Mouse (Mus musculus): ENCODE results near the gene Marveld1. TPM values are rescaled to one million over a fixed set of nuclear protein-coding genes. Genes with fewer than 3 reads are reported as not detected.

Gene Marveld1
- total and polyA plus RNA-seq, 3 experiments: 0.11 TPM; not detected in 2

- TF ChIP-seq POLR2AphosphoS5 (IDR thresholded peaks at IDR 0.05; ENCODE audit: insufficient replicate concordance, low read depth, low read length) (no peak), GATA2 (IDR thresholded peaks at IDR 0.05; ENCODE audit: borderline replicate concordance, low read depth, low read length) (no peak), TAL1 (conservative IDR thresholded peaks at IDR 0.05; ENCODE audit: low read depth, low read length) (no peak), CTCF (IDR thresholded peaks at IDR 0.05; ENCODE audit: low read depth, low read length) (no peak), GATA1 (IDR thresholded peaks at IDR 0.05; ENCODE audit: borderline replicate concordance, low read length) (no peak)
- H3K9me3 ChIP-seq (replicated peaks): no peaks in the 10 kb centered on the region
- no peaks in the 10 kb centered on the region for H3K27me3 ChIP-seq (ENCODE audit: insufficient read depth, low read length)
- H3K4me1 ChIP-seq (ENCODE audit: insufficient read depth, low read depth, low read length): peaks cover 7% of the 10 kb centered on the region
- DNase-seq (ENCODE audit: low spot score) (no peak), ATAC-seq (ENCODE audit: extremely low read depth, insufficient number of reproducible peaks, low FRiP score, poor library complexity, severe bottlenecking) (no peak)
- peaks cover 84% of the 10 kb centered on the region for H3K36me3 ChIP-seq (replicated peaks)
- H3K4me3 ChIP-seq (ENCODE audit: low read depth, low read length): no peak overlapping the region
Measured at GRCm38 (mm10) chr19:42176841-42177240, 29.6 kb downstream of the Marveld1 start.

- TF ChIP-seq GATA1 (IDR thresholded peaks at IDR 0.05; ENCODE audit: borderline replicate concordance, low read length): no peak
- no peak for TF ChIP-seq TAL1 (conservative IDR thresholded peaks at IDR 0.05; ENCODE audit: low read depth, low read length)
- TF ChIP-seq POLR2AphosphoS5 (IDR thresholded peaks at IDR 0.05; ENCODE audit: insufficient replicate concordance, low read depth, low read length): no peak
- no peak for TF ChIP-seq GATA2 (IDR thresholded peaks at IDR 0.05; ENCODE audit: borderline replicate concordance, low read depth, low read length)
- TF ChIP-seq CTCF (IDR thresholded peaks at IDR 0.05; ENCODE audit: low read depth, low read length): no peak
- no peak overlapping the region for H3K4me3 ChIP-seq (ENCODE audit: low read depth, low read length)
- peaks cover 3% of the 10 kb centered on the region; the same call in 1 of the 2 replicates for H3K4me1 ChIP-seq (ENCODE audit: insufficient read depth, low read depth, low read length)
- no peaks in the 10 kb centered on the region for H3K9me3 ChIP-seq (replicated peaks)
- H3K36me3 ChIP-seq (replicated peaks): peaks cover 87% of the 10 kb centered on the region
- no peaks in the 10 kb centered on the region for H3K27me3 ChIP-seq (ENCODE audit: insufficient read depth, low read length)
- no peak for DNase-seq (ENCODE audit: low spot score)
- no peak for ATAC-seq (ENCODE audit: extremely low read depth, insufficient number of reproducible peaks, low FRiP score, poor library complexity, severe bottlenecking)
Measured at GRCm38 (mm10) chr19:42177461-42177860, 30.3 kb downstream of the Marveld1 start.

GRCm38 (mm10) chr19:42179356-42179755, 32.2 kb downstream of the Marveld1 start:
- no peak for ATAC-seq (ENCODE audit: extremely low read depth, insufficient number of reproducible peaks, low FRiP score, poor library complexity, severe bottlenecking)
- Histone ChIP-seq H3K4me3 (ENCODE audit: low read depth, low read length) (no peak overlapping the region), H3K4me1 (ENCODE audit: insufficient read depth, low read depth, low read length) (peaks cover 3% of the 10 kb centered on the region; the same call in 1 of the 2 replicates), H3K27me3 (ENCODE audit: insufficient read depth, low read length) (no peaks in the 10 kb centered on the region), H3K9me3 (replicated peaks) (no peaks in the 10 kb centered on the region), H3K36me3 (replicated peaks) (peaks cover 94% of the 10 kb centered on the region)
- no peak for TF ChIP-seq GATA1 (IDR thresholded peaks at IDR 0.05; ENCODE audit: borderline replicate concordance, low read length)
- TF ChIP-seq CTCF (IDR thresholded peaks at IDR 0.05; ENCODE audit: low read depth, low read length): no peak
- TF ChIP-seq TAL1 (conservative IDR thresholded peaks at IDR 0.05; ENCODE audit: low read depth, low read length): no peak
- TF ChIP-seq POLR2AphosphoS5 (IDR thresholded peaks at IDR 0.05; ENCODE audit: insufficient replicate concordance, low read depth, low read length): no peak
- no peak for TF ChIP-seq GATA2 (IDR thresholded peaks at IDR 0.05; ENCODE audit: borderline replicate concordance, low read depth, low read length)
- no peak for DNase-seq (ENCODE audit: low spot score)

GRCm38 (mm10) chr19:42182673-42183072, 35.5 kb downstream of the Marveld1 start:
- ATAC-seq (ENCODE audit: extremely low read depth, insufficient number of reproducible peaks, low FRiP score, poor library complexity, severe bottlenecking): no peak
- Histone ChIP-seq H3K9me3 (replicated peaks) (no peaks in the 10 kb centered on the region), H3K4me1 (ENCODE audit: insufficient read depth, low read depth, low read length) (no peaks in the 10 kb centered on the region; the same call in 1 of the 2 replicates), H3K36me3 (replicated peaks) (peaks cover 98% of the 10 kb centered on the region), H3K4me3 (ENCODE audit: low read depth, low read length) (no peak overlapping the region), H3K27me3 (ENCODE audit: insufficient read depth, low read length) (no peaks in the 10 kb centered on the region)
- no peak for DNase-seq (ENCODE audit: low spot score)
- TF ChIP-seq GATA2 (IDR thresholded peaks at IDR 0.05; ENCODE audit: borderline replicate concordance, low read depth, low read length): no peak
- TF ChIP-seq POLR2AphosphoS5 (IDR thresholded peaks at IDR 0.05; ENCODE audit: insufficient replicate concordance, low read depth, low read length): no peak
- TF ChIP-seq GATA1 (IDR thresholded peaks at IDR 0.05; ENCODE audit: borderline replicate concordance, low read length): no peak
- no peak; the same call in 1 of the 2 replicates for TF ChIP-seq CTCF (IDR thresholded peaks at IDR 0.05; ENCODE audit: low read depth, low read length)
- no peak for TF ChIP-seq TAL1 (conservative IDR thresholded peaks at IDR 0.05; ENCODE audit: low read depth, low read length)

- no peak overlapping the region for H3K4me3 ChIP-seq (ENCODE audit: low read depth, low read length)
- TF ChIP-seq GATA1 (IDR thresholded peaks at IDR 0.05; ENCODE audit: borderline replicate concordance, low read length): no peak
- no peak for TF ChIP-seq POLR2AphosphoS5 (IDR thresholded peaks at IDR 0.05; ENCODE audit: insufficient replicate concordance, low read depth, low read length)
- no peaks in the 10 kb centered on the region for H3K27me3 ChIP-seq (ENCODE audit: insufficient read depth, low read length)
- ATAC-seq (ENCODE audit: extremely low read depth, insufficient number of reproducible peaks, low FRiP score, poor library complexity, severe bottlenecking) (no peak), DNase-seq (ENCODE audit: low spot score) (no peak)
- H3K4me1 ChIP-seq (ENCODE audit: insufficient read depth, low read depth, low read length): no peaks in the 10 kb centered on the region; the same call in 1 of the 2 replicates
- H3K9me3 ChIP-seq (replicated peaks): no peaks in the 10 kb centered on the region
- peaks cover 93% of the 10 kb centered on the region for H3K36me3 ChIP-seq (replicated peaks)
Measured at GRCm38 (mm10) chr19:42189735-42190134, 42.5 kb downstream of the Marveld1 start.

- no peak for ATAC-seq (ENCODE audit: extremely low read depth, insufficient number of reproducible peaks, low FRiP score, poor library complexity, severe bottlenecking)
- no peaks in the 10 kb centered on the region for H3K9me3 ChIP-seq (replicated peaks)
- H3K27me3 ChIP-seq (ENCODE audit: insufficient read depth, low read length): no peaks in the 10 kb centered on the region
- H3K36me3 ChIP-seq (replicated peaks): peaks cover 85% of the 10 kb centered on the region
- peak; percentile 63 for DNase-seq (ENCODE audit: low spot score)
- H3K4me3 ChIP-seq (ENCODE audit: low read depth, low read length): no peak overlapping the region
- H3K4me1 ChIP-seq (ENCODE audit: insufficient read depth, low read depth, low read length): no peaks in the 10 kb centered on the region; the same call in 1 of the 2 replicates
- TF ChIP-seq GATA1 (IDR thresholded peaks at IDR 0.05; ENCODE audit: borderline replicate concordance, low read length) (no peak), CTCF (IDR thresholded peaks at IDR 0.05; ENCODE audit: low read depth, low read length) (peak; percentile 67; the same call in 1 of the 2 replicates)
Measured at GRCm38 (mm10) chr19:42190494-42190893, 43.3 kb downstream of the Marveld1 start.

- TF ChIP-seq GATA2 (IDR thresholded peaks at IDR 0.05; ENCODE audit: borderline replicate concordance, low read depth, low read length): no peak
- TF ChIP-seq POLR2AphosphoS5 (IDR thresholded peaks at IDR 0.05; ENCODE audit: insufficient replicate concordance, low read depth, low read length): no peak
- no peak for TF ChIP-seq TAL1 (conservative IDR thresholded peaks at IDR 0.05; ENCODE audit: low read depth, low read length)
- no peak for TF ChIP-seq GATA1 (IDR thresholded peaks at IDR 0.05; ENCODE audit: borderline replicate concordance, low read length)
- TF ChIP-seq CTCF (IDR thresholded peaks at IDR 0.05; ENCODE audit: low read depth, low read length): no peak
- Histone ChIP-seq H3K4me3 (ENCODE audit: low read depth, low read length) (no peak overlapping the region), H3K4me1 (ENCODE audit: insufficient read depth, low read depth, low read length) (peaks cover 4% of the 10 kb centered on the region; the same call in 1 of the 2 replicates), H3K27me3 (ENCODE audit: insufficient read depth, low read length) (peaks cover 15% of the 10 kb centered on the region), H3K9me3 (replicated peaks) (no peaks in the 10 kb centered on the region), H3K36me3 (replicated peaks) (peaks cover 57% of the 10 kb centered on the region)
- ATAC-seq (ENCODE audit: extremely low read depth, insufficient number of reproducible peaks, low FRiP score, poor library complexity, severe bottlenecking) (no peak), DNase-seq (ENCODE audit: low spot score) (no peak)
Measured at GRCm38 (mm10) chr19:42193311-42193710, 46.1 kb downstream of the Marveld1 start.

All from G1E (cell line).